Mouse (Mus musculus): ENCODE results near the gene Hspb8.
"Not testable (repeated sequence)": the region's sequence is repeated elsewhere in the genome, so short reads cannot be mapped to it uniquely, and the experiment has no call there.

Gene Hspb8

DNA sequence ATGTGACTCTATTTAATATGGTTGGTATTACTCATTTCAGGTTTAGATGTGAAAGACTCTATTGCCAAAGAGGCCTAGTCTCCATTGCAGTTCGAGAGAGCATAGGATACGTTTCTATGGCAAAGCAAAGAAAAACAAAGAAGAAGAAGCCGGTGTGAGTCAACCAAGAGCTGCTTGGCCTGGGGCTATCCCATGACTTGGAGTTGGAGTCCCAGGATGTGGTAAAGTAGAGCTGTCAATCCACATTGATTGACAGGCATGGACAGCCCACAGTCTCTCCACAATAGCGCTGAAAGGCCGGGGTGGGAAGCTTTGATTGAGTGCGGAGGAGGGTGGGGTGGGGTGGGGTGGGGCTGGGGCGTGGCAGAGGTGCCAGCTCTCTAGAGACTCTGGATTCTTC lies 10.2 kb upstream of the Hspb8 start:
- DNase-seq (ENCODE audit: low spot score in 2 of 2): no peak

- DNase-seq (ENCODE audit: low spot score in 2 of 2): no peak
Measured at GRCm38 (mm10) chr5:116426701-116427100, 4.0 kb upstream of the Hspb8 start.

DNA sequence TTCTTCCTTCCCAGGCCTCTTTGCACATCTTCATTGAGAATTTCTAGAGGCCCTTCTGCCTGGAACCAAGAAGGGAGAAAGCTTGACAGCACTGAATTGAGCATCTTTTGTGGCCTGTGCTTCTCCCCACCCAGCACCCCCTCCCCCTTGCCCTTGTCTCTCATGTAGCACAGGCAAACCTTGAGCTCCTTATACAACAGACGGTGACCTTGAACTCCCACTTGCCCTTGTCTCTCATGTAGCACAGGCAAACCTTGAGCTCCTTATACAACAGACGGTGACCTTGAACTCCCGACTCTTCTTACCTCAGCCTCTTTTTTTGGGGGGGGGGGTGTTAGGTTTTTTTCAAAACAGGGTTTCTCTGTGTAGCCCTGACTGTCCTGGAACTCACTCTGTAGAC lies 3.0 kb upstream of the Hspb8 start:
- DNase-seq (ENCODE audit: low spot score in 2 of 2): not testable (repeated sequence)

- peak in 1 of 2 experiments; percentile 66 for DNase-seq (ENCODE audit: low spot score in 2 of 2)
Measured at GRCm38 (mm10) chr5:116425273-116425672, 2.6 kb upstream of the Hspb8 start.

GRCm38 (mm10) chr5:116423746-116424145 lies 1.1 kb upstream of the Hspb8 start:
- no peak for DNase-seq (ENCODE audit: low spot score in 2 of 2)

- DNase-seq (ENCODE audit: low spot score in 2 of 2): no peak
Measured at GRCm38 (mm10) chr5:116421791-116422481, 728 bp downstream of the Hspb8 start.

DNA sequence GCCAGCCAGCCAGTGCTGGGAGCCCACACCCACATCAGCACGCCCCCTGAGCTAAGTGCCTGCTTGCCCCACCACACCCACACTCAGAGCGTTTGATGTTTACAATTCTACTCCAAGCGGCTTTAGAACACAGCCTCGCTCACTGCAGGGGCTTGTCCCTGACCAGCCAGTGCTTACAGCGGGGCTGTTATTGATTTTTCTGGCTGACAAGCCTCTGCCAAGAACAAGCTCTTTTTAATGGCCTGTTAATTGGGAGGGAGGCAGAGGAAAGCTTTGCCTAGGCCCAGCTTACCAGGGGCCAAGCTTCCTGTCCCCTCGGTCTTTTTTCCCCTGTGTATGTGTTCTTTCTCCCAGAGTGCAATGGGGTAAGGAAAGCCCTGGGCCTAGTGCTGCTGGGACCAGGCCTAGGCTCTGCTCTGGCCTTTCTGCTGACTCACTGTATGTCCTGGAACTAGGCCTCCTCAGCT lies 1.9 kb downstream of the Hspb8 start:
- peak; percentile 38 to 46 for DNase-seq (ENCODE audit: low spot score in 2 of 2)

DNA sequence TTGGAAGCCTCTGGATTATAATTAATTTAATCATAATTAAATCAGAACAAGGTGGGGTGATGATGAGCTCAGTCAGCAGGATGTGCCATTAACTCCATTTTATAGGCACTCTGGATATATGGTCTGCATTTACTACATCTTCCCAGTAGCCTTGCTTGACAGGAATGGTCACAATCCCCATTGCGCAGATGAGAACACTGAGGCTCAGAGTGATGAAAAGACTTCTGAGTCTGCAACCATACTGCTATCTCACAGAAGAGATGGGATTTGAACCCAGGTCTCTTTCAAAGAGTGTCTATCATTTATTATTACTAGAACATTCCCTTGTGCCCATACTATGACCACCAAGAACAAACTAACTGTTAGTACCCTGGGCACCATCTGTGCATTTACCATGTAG lies 2.5 kb downstream of the Hspb8 start:
- no peak for DNase-seq (ENCODE audit: low spot score in 2 of 2)

DNA sequence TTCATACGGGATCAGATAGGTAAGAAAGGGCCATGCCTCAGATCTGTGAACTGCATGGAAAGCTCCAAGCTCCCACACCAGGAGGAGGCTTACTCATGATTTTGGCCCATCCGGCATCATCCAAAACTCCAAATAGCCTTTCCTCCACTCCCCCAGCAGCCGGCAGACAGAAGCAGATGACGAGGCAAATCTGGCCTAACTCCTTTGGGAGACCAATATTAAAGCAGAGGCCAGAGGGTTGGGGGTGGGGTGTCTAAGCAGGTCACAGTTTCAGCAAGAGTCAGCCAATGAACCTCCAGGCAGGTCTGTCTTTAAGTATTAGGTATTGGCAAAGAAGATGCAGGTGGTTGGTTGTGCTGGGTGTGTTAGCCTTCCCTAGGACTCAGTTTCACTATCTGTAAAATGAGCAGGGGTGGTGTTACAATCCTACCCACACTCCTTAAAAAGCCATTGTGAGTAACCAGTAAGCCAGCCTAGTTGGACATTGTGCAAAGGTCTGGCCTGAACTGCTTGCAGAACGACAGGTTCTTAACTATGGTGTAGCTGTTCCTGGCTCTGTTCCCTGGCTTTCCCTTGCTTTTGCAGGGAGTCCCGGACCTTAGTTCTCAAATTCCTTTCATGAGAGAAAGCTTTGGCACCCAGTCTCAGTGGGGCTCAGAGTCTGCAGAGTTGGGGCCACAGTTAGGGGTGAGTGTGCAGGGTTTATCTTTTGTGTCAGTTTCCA lies 3.2 kb downstream of the Hspb8 start:
- peak; percentile 49 to 56 for DNase-seq (ENCODE audit: low spot score in 2 of 2)

DNA sequence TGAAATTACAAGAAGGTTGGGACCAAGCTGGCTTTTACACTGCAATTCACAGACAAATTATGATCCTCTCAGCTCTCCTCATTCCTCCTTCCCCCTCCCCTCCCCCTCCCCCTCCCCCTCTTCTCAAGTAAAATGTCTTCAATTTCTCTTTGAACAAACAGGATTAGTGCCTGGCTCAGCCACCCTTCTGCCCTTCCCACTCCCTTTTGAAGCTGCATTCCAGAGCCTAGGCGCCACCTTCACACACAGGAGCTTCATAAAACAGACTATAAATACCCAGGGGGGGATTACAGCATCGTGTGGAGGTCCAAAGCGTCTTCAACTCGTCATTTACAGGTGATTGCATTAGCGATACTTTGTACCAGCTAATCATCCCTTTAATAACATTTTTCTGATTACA lies 6.5 kb downstream of the Hspb8 start:
- DNase-seq (ENCODE audit: low spot score in 2 of 2): no peak

DNA sequence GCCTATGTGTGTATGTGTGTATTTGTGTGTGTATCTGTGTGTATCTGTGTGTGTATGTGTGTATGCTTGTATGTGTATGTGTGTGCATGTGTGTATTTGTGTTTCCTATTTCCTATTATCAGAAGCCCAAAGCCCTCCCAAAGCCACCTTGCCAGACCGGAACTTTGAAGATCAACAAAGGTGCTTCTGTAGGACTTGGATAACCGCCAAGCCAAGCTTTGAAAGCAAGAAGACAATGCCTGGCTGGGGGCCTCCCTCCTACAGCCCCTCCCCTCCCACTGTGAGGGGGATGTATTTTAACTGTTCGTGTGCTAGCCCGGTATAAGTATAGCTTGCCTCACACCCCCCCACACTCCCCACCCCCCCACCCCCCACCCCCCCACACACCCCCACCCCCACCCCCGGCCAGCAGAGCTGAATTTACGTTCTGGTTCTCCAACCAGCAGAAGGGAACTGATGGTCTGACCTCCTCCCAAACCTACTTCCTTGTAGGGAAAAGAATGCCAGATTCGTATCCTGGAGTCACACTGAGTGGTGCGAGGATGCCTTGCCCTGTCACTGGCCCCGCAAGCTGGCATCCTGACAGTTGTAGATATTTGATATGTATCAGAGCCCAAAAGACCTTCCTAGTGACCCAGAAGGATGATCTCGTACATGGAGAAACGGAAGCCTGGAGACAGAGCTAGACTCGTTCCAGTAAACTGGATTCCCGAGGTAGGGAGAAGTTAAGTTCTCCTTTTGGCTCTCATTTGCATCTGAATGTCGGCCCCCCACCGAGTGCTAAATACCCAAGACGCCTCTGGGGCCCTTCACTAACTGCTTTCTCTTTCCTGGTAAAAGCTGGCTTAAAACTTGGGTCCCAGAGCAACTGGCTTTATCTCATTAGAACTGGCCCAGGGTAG lies 12.7 kb downstream of the Hspb8 start:
- DNase-seq (ENCODE audit: low spot score in 2 of 2): no peak

GRCm38 (mm10) chr5:116408965-116409364 lies 13.7 kb downstream of the Hspb8 start:
- DNase-seq (ENCODE audit: low spot score in 2 of 2): no peak

- no peak for DNase-seq (ENCODE audit: low spot score in 2 of 2)
Measured at GRCm38 (mm10) chr5:116407936-116408335, 14.7 kb downstream of the Hspb8 start.

GRCm38 (mm10) chr5:116407321-116407720 lies 15.3 kb downstream of the Hspb8 start:
- no peak for DNase-seq (ENCODE audit: low spot score in 2 of 2)

GRCm38 (mm10) chr5:116406507-116406906 lies 16.2 kb downstream of the Hspb8 start:
- no peak for DNase-seq (ENCODE audit: low spot score in 2 of 2)

DNA sequence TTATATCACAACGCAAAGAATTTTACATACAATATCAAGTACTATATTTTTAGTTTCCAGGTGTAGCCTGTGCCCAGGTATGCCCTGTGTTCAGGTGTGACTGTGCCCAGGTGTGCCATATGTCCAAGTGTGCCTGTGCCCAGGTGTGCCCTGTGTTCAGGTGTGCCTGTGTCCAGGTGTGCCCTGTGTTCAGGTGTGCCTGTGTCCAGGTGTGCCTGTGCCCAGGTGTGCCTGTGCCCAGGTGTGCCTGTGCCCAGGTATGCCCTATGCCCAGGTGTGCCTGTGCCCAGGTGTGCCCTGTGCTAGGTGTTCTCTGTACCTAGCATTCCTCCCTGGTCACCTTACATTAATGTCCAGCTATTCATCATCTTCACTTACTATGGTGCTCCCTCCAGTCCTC lies 16.7 kb downstream of the Hspb8 start:
- DNase-seq (ENCODE audit: low spot score in 2 of 2): no peak

DNA sequence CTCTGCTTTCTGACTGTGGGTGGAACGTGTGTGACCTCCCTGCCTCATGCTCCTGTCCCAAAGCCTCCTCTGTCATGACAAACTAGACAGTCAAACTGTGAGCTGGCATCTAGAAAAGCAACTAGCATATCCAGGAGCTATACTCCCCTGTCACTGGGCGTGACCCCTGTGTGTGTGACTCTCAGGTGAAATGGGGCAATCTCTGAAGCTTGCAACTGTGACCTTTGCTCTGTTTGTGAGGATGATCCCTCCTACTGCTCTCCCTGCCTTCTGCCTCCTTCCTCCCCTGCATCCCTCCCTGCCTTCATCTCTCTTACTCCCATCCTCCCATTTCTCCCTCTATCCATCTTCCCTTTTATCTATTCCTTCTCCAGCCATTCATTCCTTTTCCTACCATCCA lies 18.6 kb downstream of the Hspb8 start:
- no peak for DNase-seq (ENCODE audit: low spot score in 2 of 2)

- no peak for DNase-seq (ENCODE audit: low spot score in 2 of 2)
Measured at GRCm38 (mm10) chr5:116400801-116401200, 21.9 kb downstream of the Hspb8 start.

- DNase-seq (ENCODE audit: low spot score in 2 of 2): no peak
Measured at GRCm38 (mm10) chr5:116400042-116400730, 22.5 kb downstream of the Hspb8 start.

DNA sequence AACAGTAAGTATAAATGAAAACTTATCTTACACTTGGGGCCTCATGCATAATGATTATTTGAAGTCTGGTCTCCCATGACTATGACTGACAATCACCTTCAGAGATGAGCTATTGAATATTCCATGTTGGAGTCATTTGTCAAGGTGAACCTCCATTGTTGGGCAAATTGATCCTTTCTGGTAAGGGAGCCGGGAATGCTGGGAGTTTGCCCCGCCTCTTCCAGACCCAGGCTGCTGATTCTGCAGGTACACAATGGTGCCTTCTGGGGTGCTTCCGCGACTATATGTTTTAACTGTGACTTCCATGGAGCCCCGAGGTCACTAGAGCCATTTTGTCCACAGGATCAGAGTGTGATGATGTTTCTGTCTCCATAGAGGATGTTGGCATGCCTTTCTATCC lies 26.6 kb downstream of the Hspb8 start:
- no peak for DNase-seq (ENCODE audit: low spot score in 2 of 2)

- DNase-seq (ENCODE audit: low spot score in 2 of 2): peak; percentile 51 to 64
Measured at GRCm38 (mm10) chr5:116392603-116393002, 30.1 kb downstream of the Hspb8 start.

All from heart, adult 9 months (tissue).